Mouse (Mus musculus) right cerebral cortex, postnatal 14 days (tissue): ENCODE results near the gene Vars2.
A peak's percentile ranks its signal among the peaks of the same experiment; 100 is the strongest.

Experiments used
- DNase-seq: peaks from one replicate; pipeline ENCODE4 v3.0.0; 2022

Vars2 gene

GRCm38 (mm10) chr17:35691811-35692210 lies 24.4 kb upstream of the Vars2 start:
- no peak for DNase-seq

DNA sequence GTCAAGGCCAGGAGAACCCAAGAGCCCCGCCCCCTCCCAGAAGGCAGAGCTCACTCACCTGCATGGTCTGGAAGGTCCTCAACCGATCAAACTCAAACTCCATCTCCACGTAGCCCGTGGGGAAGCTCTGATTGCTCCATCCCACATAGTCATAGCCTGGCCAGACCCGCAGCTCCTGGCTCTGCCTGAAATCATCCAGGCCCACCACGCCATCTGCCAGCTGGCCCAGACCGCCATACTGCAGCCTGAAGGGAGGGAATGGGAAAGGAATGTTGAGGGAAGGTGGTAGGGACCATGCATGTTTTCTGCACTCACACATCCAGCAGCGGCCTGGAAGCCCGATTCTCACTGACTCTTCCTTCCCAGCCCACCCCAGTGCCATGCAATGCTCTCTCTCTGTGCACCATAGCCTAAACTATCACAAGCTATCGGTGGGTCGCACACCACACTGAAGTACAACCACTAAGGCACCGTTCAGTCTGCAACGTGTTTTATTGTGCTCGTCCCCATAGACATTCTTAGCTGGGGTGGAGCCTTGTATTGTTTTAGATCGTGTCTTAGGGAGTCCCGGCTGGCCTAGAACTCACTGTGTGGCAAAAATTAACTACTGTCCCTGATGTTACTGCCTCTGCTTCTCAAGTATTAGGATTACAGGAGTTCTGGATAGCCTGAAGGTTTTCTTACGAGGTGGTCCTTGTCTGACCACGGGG lies 22.7 kb upstream of the Vars2 start:
- no peak for DNase-seq

GRCm38 (mm10) chr17:35688347-35689175 lies 21.2 kb upstream of the Vars2 start:
- no peak for DNase-seq

DNA sequence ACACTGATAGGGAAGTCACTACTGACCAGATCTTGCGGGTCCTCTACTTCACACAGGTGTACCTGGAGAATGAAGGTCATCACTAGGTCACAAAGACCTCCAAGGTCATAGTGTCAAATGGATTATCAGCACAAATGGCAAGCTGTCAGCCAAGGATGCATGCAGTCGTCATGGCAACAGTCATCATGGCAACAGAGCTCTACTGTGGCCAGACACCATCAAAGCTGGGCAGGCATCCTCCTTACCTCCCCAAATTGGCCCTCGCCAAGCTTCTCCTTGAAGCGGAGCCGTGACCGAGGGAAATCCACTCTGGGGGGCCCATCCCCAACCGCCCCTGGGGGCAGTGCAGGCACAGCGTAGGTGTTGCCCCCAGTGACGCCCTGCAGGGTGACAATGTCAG lies 17.7 kb upstream of the Vars2 start:
- DNase-seq, result peak; percentile 30

DNA sequence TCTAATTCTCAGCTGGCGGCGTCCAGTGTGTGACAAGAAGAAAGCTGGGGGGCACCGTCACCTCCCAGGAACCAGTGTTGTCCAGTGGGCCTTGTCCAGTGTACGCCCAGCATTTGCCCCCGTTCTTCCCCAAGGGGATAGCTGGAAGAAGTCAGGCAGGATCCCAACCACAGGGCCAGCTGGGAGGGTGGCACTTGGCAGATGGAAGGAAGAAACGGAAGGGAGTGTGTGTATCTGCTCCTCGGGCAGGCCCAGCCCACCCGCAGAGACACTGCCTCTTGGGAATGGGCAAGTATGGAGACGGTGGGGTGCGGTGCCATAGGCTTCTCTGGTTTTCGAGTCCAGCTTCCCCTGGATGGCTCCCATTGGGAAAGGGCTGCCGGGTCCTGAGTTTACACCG lies 14.6 kb upstream of the Vars2 start:
- DNase-seq, result no peak

- no peak for DNase-seq
These were observed 13.2 kb upstream of the Vars2 start for GRCm38 (mm10) chr17:35680591-35680990.

- DNase-seq, result peak; percentile 83
These were observed 6.1 kb upstream of the Vars2 start, which contains the start of gene Gtf2h4 for GRCm38 (mm10) chr17:35673416-35674035. TSS of gene Gtf2h4 (minus strand) at chr17:35673739.

DNA sequence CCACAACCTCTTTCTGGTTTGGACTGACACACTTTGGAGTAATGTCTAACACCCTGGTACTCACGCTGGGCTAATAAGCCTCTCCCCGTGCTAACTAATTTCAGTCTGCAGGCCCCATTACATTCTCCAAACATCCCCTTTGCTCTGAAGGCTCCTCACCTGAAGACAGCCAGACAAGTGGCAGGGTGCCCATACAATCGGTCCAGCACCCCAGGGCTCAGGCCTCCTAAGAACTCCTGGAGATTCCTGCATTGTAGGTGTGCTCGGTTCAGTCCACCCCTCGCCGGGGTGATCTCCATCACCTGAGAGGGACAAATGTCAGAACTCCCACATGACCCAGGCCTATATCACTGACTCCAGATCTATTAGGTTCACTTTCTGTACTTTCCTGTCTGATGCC lies 5.1 kb upstream of the Vars2 start:
- DNase-seq, result no peak

DNA sequence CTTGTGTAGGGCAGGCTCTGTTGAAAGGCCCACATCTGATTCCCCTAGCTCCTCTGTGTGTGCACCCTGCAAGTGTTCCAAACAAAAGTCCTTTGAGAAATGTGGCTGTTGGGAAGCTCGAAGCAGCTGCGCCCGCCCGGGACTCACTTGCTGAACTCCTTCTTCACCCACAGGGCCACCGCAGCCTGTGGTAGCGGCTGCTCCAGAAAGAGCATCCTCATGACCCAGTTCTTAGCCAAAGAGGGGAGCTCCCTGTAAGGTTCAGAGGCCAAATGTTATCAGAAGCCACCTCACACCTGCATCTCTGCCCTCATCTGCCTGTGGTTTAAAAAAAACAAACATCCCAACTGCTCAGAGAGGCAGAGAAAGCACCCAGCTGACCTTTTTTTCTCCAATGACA lies 4.5 kb upstream of the Vars2 start:
- no peak for DNase-seq

- no peak for DNase-seq
These were observed 2.3 kb upstream of the Vars2 start for GRCm38 (mm10) chr17:35669731-35670130.

- peak; percentile 38 for DNase-seq
These were observed 538 bp downstream of the Vars2 start for GRCm38 (mm10) chr17:35666851-35667256.

DNA sequence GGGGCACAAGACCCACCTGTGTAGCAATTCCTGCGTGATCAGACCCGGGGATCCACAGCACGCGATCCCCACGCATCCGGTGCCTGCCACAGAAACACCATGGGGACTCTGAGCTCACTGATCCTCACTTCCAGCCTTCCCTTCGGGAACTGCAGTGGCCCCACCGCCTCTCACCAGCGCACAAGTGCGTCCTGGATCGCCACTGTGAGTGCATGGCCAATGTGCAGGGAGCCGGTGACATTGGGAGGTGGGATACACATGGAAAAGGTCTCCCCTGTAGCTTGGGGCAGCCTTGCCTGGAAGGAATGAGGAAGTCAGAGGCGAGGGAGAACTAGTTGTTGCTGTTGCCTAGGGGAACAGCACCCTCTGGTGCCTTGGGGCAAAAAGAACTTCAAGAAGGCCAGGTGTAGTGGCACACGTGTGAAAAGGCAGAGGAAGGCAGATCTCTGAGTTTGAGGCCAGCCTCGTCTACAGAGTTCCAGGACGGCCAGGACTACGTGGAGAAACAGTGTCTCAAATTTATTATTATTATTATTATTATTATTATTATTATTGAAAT lies 1.4 kb downstream of the Vars2 start:
- DNase-seq, result peak; percentile 40

- DNase-seq, result no peak
These were observed 14.3 kb downstream of the Vars2 start for GRCm38 (mm10) chr17:35653086-35653485.

- DNase-seq, result no peak
These were observed 18.0 kb downstream of the Vars2 start for GRCm38 (mm10) chr17:35649429-35649828.

DNA sequence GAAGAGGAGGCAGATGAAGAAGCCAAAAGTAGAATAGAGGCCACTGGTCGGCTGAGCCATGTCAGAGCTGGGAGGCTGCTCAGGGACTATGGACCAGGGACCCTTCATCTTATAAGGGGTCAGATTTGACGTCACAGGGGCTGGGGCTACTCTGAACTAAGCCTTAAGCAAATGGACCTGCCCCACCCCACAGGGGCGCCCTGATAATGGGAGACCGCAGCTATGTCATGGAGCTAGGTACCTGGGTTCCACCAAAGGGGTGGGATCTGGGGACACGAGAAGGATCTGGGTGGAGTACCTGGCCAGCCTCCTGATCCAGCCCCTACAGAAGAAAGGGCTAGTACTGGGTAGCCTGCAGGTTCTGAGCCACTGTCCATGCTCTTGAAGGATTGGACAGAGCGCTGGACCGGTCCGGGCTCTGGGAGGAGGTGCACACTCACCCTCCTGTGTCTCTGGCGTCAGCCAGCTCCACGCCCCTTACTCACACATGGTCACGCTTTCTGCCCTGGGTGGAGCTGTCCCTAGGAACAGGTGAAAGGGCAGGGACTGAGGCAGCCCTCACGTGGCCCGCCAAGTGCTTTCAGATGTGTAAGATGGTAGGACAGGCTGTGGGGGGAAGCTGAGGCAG lies 23.7 kb downstream of the Vars2 start, which contains the start of gene Mucl3:
Gene Mucl3, minus strand, starts transcription at position 87 of the 628 bp plus-strand sequence.
- DNase-seq, result no peak

DNA sequence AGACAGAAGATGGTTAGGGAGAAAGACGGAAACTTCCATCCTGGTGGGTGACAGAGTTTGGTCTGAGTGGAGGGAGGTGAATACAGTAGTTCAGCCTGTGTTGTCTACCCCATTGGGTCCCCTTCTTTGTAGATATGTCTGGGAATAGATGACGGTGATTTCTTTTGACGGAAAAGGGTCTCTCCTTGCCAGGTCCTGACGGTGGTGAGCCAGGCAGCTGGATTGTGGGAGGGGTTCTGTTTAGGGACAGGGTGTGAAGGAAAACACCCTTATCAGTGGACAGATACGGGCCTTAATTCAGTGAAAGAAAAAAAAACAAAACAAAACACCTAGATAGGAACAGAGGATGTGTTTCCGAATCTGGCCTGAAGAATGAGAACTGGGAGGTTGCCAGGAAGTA lies 28.0 kb downstream of the Vars2 start:
- no peak for DNase-seq

GRCm38 (mm10) chr17:35638475-35639190 lies 28.8 kb downstream of the Vars2 start:
- peak; percentile 43 for DNase-seq

- DNase-seq, result peak; percentile 37
These were observed 31.0 kb downstream of the Vars2 start for GRCm38 (mm10) chr17:35636363-35636762.

DNA sequence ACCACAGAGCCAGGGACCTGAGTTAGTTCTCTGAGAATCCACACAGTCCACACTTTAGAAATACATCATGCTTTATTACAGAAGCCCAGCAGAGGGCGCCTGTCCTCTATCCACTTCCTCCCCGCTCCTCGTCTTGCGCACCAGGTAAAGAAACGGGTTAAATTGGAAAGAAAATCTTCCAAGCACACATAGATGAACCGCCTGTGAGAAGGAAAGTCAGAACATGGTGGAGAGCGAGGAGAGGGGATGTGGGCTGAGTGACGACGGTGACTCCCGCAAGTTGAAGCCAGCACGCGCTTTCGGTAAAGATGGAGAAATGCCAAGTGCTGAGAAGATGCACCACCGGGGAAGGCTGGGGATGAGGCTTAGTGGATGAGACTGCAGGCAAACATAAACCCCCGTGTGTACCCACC lies 31.7 kb downstream of the Vars2 start:
- DNase-seq, result peak; percentile 80

GRCm38 (mm10) chr17:35635202-35635601 lies 32.2 kb downstream of the Vars2 start:
- DNase-seq, result no peak

- peak; percentile 59 for DNase-seq
These were observed 33.4 kb downstream of the Vars2 start for GRCm38 (mm10) chr17:35633992-35634391.

- no peak for DNase-seq
These were observed 40.9 kb downstream of the Vars2 start, which contains the start of gene Gm9573 for GRCm38 (mm10) chr17:35626537-35626936. TSS of gene Gm9573 (minus strand) at chr17:35626637.
